Mouse (Mus musculus) lung, embryonic 16.5 days (tissue): Measurements from ENCODE around the gene Hist1h2ai. TPM values are rescaled to one million over a fixed set of nuclear protein-coding genes. Genes with fewer than 3 reads are reported as not detected.

Experiments used
- microRNA-seq: library from miRNA; unstranded; fragments of <30 nt; microRNA quantifications from one replicate; pipeline ENCODE4, GENCODE M21; 2016
- polyA plus RNA-seq: library from polyadenylated mRNA; unstranded; fragments of >200 nt; fragmentation: Nextera tagmentation; extraction: Ambion mirVana; gene quantifications from 2 replicates; pipeline ENCODE4 v1.2.1, GENCODE M21; 2015

Gene Hist1h2ai
- polyA plus RNA-seq, 1 experiment from 2014 or later = 33.0 TPM

Small RNA genes within 50 kb of the gene (microRNA-seq; reads per million reads assigned to microRNA genes)
- gene Gm44357 (not detected), gene Gm44367 (not detected), gene Gm44454 (not detected)

Other genes starting within 250 kb of the Hist1h2ai start
- 3.7 and 4.0 TPM in 2 replicates for gene Nkapl, start 247.9 kb upstream of the Hist1h2ai start, polyA plus RNA-seq
- 2.8 and 3.9 TPM in 2 replicates for gene Zkscan4, start 237.5 kb upstream of the Hist1h2ai start, polyA plus RNA-seq
- not detected in 2 replicates for gene Gm10065, start 237.0 kb upstream of the Hist1h2ai start, polyA plus RNA-seq
- 0.80 and 1.4 TPM in 2 replicates for gene AK157302, start 221.2 kb upstream of the Hist1h2ai start, polyA plus RNA-seq
- 5.8 and 9.4 TPM in 2 replicates for gene Gm11273, start 215.0 kb upstream of the Hist1h2ai start, polyA plus RNA-seq
- gene Zkscan8, start 185.3 kb upstream of the Hist1h2ai start, polyA plus RNA-seq = 5.8 and 6.3 TPM in 2 replicates
- 0.11 and 0.24 TPM in 2 replicates for gene Olfr1366, start 173.6 kb upstream of the Hist1h2ai start, polyA plus RNA-seq
- gene Olfr1535, start 156.5 kb upstream of the Hist1h2ai start, polyA plus RNA-seq = 0.04 TPM in 1 of 2 replicates, not detected in the other
- gene Olfr1364, start 134.7 kb upstream of the Hist1h2ai start, polyA plus RNA-seq = not detected in 2 replicates
- gene Olfr1362, start 102.4 kb upstream of the Hist1h2ai start, polyA plus RNA-seq = not detected in 2 replicates
- not detected in 2 replicates for gene Olfr11, start 73.9 kb upstream of the Hist1h2ai start, polyA plus RNA-seq
- gene Olfr1361, start 53.0 kb upstream of the Hist1h2ai start, polyA plus RNA-seq = not detected in 2 replicates
- gene Olfr1360, start 39.0 kb upstream of the Hist1h2ai start, polyA plus RNA-seq = not detected in 2 replicates
- gene Olfr1359, start 18.3 kb upstream of the Hist1h2ai start, polyA plus RNA-seq = not detected in 2 replicates
- 3.4 and 4.5 TPM in 2 replicates for gene Hist1h2bl, start 279 bp upstream of the Hist1h2ai start, polyA plus RNA-seq
- gene Hist1h3h, start 1.2 kb downstream of the Hist1h2ai start, polyA plus RNA-seq = 13.5 and 20.4 TPM in 2 replicates
- 4.9 and 5.8 TPM in 2 replicates for gene Hist1h2bm, start 5.6 kb downstream of the Hist1h2ai start, polyA plus RNA-seq
- 1.3 and 1.4 TPM in 2 replicates for gene Hist1h4j, start 18.6 kb downstream of the Hist1h2ai start, polyA plus RNA-seq
- gene Hist1h4k, start 34.1 kb downstream of the Hist1h2ai start, polyA plus RNA-seq = 2.0 and 5.4 TPM in 2 replicates
- 31.5 and 35.8 TPM in 2 replicates for gene Hist1h2ak, start 37.4 kb downstream of the Hist1h2ai start, polyA plus RNA-seq
- gene Hist1h2bn, start 37.7 kb downstream of the Hist1h2ai start, polyA plus RNA-seq = 5.8 and 7.8 TPM in 2 replicates
- gene Hist1h1b, start 64.2 kb downstream of the Hist1h2ai start, polyA plus RNA-seq = 23.4 and 24.2 TPM in 2 replicates
- gene Hist1h3i, start 66.9 kb downstream of the Hist1h2ai start, polyA plus RNA-seq = 103 and 124 TPM in 2 replicates
- 1.8 and 5.1 TPM in 2 replicates for gene Hist1h2an, start 70.8 kb downstream of the Hist1h2ai start, polyA plus RNA-seq
- 1.0 and 1.2 TPM in 2 replicates for gene Hist1h2bp, start 71.0 kb downstream of the Hist1h2ai start, polyA plus RNA-seq
- 24.2 and 25.0 TPM in 2 replicates for gene Hist1h2bq, start 93.8 kb downstream of the Hist1h2ai start, polyA plus RNA-seq
- 3.4 TPM in 1 of 2 replicates, not detected in the other for gene Hist1h2ao, start 94.0 kb downstream of the Hist1h2ai start, polyA plus RNA-seq
- not detected in 2 replicates for gene Hist1h4m, start 95.3 kb downstream of the Hist1h2ai start, polyA plus RNA-seq
- 19.0 and 22.4 TPM in 2 replicates for gene Hist1h4n, start 115.8 kb downstream of the Hist1h2ai start, polyA plus RNA-seq
- 3,144 and 3,910 TPM in 2 replicates for gene Hist1h2ap, start 117.1 kb downstream of the Hist1h2ai start, polyA plus RNA-seq
- gene Hist1h2br, start 117.3 kb downstream of the Hist1h2ai start, polyA plus RNA-seq = 26.3 and 29.0 TPM in 2 replicates
- 7.9 and 12.5 TPM in 2 replicates for gene Zfp184, start 228.7 kb downstream of the Hist1h2ai start, polyA plus RNA-seq